Mouse (Mus musculus) C2C12 (cell line): ENCODE measurements around the gene Map4k3.

Source experiments
- CEBPB ChIP-seq: IDR thresholded peaks from one replicate; pipeline ENCODE4 v1.6.1; 2011; ENCODE audit warnings: low read depth, mild to moderate bottlenecking, control low read depth, moderate library complexity
- CTCF ChIP-seq: IDR thresholded peaks from one replicate; pipeline ENCODE4 v1.5.1; 2011; ENCODE audit not compliant: control insufficient read depth, insufficient read depth, insufficient read length
- FOSL1 ChIP-seq: IDR thresholded peaks from one replicate; pipeline ENCODE4 v1.8.0; 2011; ENCODE audit warnings: mild to moderate bottlenecking, low read length; ENCODE audit not compliant: poor library complexity, insufficient read depth, severe bottlenecking
- MAX ChIP-seq: IDR thresholded peaks from one replicate; pipeline ENCODE4 v1.6.1; 2011; ENCODE audit warnings: mild to moderate bottlenecking, control low read depth
- MYOG ChIP-seq: IDR thresholded peaks from one replicate; pipeline ENCODE4 v1.6.1; 2011; ENCODE audit not compliant: control insufficient read depth, insufficient read length; ENCODE audit errors: extremely low read depth
- USF1 ChIP-seq: IDR thresholded peaks from one replicate; pipeline ENCODE4 v1.6.1; 2011; ENCODE audit warnings: low read depth, mild to moderate bottlenecking, control low read depth, moderate library complexity

DNA sequence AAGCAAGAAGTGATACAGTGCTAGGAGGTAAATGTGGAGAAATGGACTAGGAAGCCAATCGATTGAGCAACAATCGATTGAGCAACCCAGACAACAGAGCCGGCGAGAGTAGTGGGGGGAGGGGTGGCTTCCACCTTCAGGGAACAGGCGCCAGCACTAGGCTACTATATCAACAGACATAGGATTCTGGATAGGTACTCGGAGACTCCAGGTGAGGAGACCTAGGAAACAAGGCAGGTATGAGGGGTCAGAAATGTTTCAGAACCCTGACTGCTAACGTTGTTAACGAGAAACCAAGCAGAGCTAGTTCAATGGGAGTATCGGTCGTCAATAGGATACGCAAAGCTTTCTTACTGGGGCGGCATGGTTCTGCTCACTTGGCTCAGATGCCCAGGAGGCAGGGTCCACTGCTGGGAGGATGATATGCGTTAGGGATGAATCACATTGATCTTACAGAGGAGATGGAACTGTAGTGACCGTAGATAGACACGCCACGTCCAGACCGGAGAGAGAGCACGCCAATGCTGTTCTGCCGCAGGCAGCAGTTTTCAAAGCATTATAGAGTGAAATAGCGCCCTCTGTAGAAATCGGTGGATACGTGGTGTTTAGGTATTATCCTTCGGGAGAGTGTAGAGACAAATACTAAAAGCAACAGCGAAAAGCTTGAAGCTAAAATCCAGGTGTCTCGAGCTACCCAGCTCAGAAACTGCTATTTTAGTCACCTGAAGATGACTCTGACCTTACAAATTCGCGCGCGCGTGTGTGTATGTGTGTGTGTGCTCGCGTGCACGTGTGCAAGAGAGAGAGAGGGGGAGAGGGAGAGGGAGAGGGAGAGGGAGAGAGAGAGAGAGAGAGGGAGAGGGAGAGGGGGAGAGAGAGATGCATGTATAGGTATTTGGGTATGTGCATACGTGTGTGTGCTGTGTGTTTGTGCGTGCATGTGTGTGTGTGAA lies 174.7 kb downstream of the Map4k3 start:
- TF ChIP-seq FOSL1: no peak
- TF ChIP-seq CTCF: no peak
- no peak for TF ChIP-seq MAX
- TF ChIP-seq MYOG: no peak
- TF ChIP-seq CEBPB: peak; percentile 31
- no peak for TF ChIP-seq USF1
